ENCODE assay signal across 23 mouse cellular contexts in the genomic region with DNA sequence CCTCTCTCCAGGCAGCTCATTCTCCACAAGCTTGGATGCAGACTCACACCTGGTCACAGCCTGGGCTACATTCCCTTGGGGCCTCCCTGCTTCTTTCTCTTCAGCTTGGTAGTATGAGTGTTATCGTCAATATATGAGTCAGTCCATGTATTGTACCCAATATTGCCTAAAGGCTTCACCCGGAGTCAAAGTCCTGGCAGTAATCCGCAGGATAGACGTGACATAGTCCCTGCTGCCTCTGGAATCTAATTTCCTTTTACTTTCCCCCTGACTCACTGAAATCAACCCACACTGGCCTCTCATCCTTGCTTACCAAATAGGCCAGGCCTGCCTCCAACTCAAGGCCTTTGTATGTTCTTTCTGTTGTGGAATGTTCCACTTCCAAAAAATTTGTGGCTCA.
DNase-seq lines count a peak whose midpoint lies in the region; ATAC-seq and TF ChIP-seq lines count a peak whose summit lies in the region.
"Had no signal": no experiment of that assay in that cellular context is flagged by ENCODE, and none has a peak within 500 bp of the region (broad histone marks: within the 10 kb centered on the region; RNA-seq: fewer than 3 reads in every experiment).

No protein-coding gene starts in this region.

- H3K36me3 ChIP-seq in intestine, embryonic 16.5 days (ENCODE audit: control insufficient read depth, insufficient read depth, low read length) = no peaks in the 10 kb centered on the region
- H3K36me3 ChIP-seq in small intestine, adult 2 months (ENCODE audit: control insufficient read depth, insufficient read depth, low read length) = no peaks in the 10 kb centered on the region
- H3K36me3 ChIP-seq: forebrain, embryonic 10.5 days; hindbrain, embryonic 12.5 days; hindbrain, embryonic 15.5 days had no signal

- no peak overlapping the region for H3K9ac ChIP-seq in intestine, embryonic 16.5 days (ENCODE audit: low read depth, low read length)
- H3K9ac ChIP-seq: forebrain, embryonic 13.5 days; hindbrain, embryonic 12.5 days; hindbrain, embryonic 15.5 days had no signal

- no peak for TF ChIP-seq CTCF in small intestine, adult 2 months (IDR thresholded peaks at IDR 0.05; ENCODE audit: extremely low read depth, insufficient read length, insufficient replicate concordance, low read depth, low read length)

- no peaks in the 10 kb centered on the region for H3K9me3 ChIP-seq in intestine, embryonic 16.5 days (ENCODE audit: control insufficient read depth, low read length)
- H3K9me3 ChIP-seq: forebrain, embryonic 10.5 days; forebrain, embryonic 13.5 days; hindbrain, embryonic 12.5 days; hindbrain, embryonic 15.5 days had no signal

- WGBS in intestine, embryonic 16.5 days = 62% methylated on average over 4 of the region's 4 CpGs
- WGBS in small intestine, adult 2 months = 36% methylated on average over 4 of the region's 4 CpGs

- H3K27me3 ChIP-seq in intestine, embryonic 16.5 days (replicated peaks; ENCODE audit: control insufficient read depth, insufficient read depth, low read length) = no peaks in the 10 kb centered on the region
- H3K27me3 ChIP-seq in small intestine, adult 2 months (ENCODE audit: control insufficient read depth, insufficient read depth, low read length) = no peaks in the 10 kb centered on the region
- H3K27me3 ChIP-seq: forebrain, embryonic 13.5 days; hindbrain, embryonic 12.5 days; hindbrain, embryonic 15.5 days had no signal

- H3K4me3 ChIP-seq in intestine, embryonic 16.5 days (ENCODE audit: low read length) = no peak overlapping the region
- no peak overlapping the region for H3K4me3 ChIP-seq in small intestine, adult 2 months (ENCODE audit: low read depth, low read length)
- H3K4me3 ChIP-seq: forebrain, embryonic 10.5 days; forebrain, embryonic 13.5 days; hindbrain, embryonic 12.5 days; hindbrain, embryonic 15.5 days had no signal

- H3K4me1 ChIP-seq in intestine, embryonic 16.5 days (ENCODE audit: control insufficient read depth, insufficient read depth, low read length) = no peaks in the 10 kb centered on the region
- H3K4me1 ChIP-seq in small intestine, adult 2 months (ENCODE audit: control insufficient read depth, insufficient read depth, insufficient read length, low read length) = peaks cover 2% of the 10 kb centered on the region; the same call in 1 of the 2 replicates
- H3K4me1 ChIP-seq: forebrain, embryonic 10.5 days; forebrain, embryonic 13.5 days; hindbrain, embryonic 12.5 days; hindbrain, embryonic 15.5 days had no signal

- TF ChIP-seq POLR2A in small intestine, adult 2 months (IDR thresholded peaks at IDR 0.05; ENCODE audit: low read depth, low read length) = no peak

- ATAC-seq in intestine, embryonic 16.5 days = peak; percentile 96
- ATAC-seq: activated CD4-positive, CD25-positive, alpha-beta regulatory T cell, adult 4 months; CD4-positive, CD25-positive, alpha-beta regulatory T cell, adult 4 months; forebrain, embryonic 13.5 days; forebrain, embryonic 16.5 days had no signal

- peak; percentile 52 for DNase-seq in 3T3-L1 (ENCODE audit: low read depth, low spot score)
- peak; percentile 31 for DNase-seq in Muller cell, postnatal 12 days (ENCODE audit: inconsistent ontology term)
- DNase-seq in spleen, postnatal 14 days (ENCODE audit: low spot score in 2 of 2) = no peak
- no peak for DNase-seq in left cerebral cortex, adult 11 months (ENCODE audit: low spot score)
- no peak for DNase-seq in right cerebral cortex, postnatal 25 days
- no peak for DNase-seq in retina, embryonic 14.5 days (ENCODE audit: low spot score)
- DNase-seq: adrenal gland, adult 8-10 months; adrenal gland, postnatal 25 days; cerebellum, adult 18-20 months; cerebellum, adult 9-10 months; cerebellum, postnatal 14 days; gastrocnemius, postnatal 10 days; heart, adult 11 months had no signal

- H3K27ac ChIP-seq in intestine, embryonic 16.5 days (ENCODE audit: low read length) = no peak overlapping the region
- peak overlapping the region; percentile 47; the same call in 1 of the 2 replicates for H3K27ac ChIP-seq in small intestine, adult 2 months (ENCODE audit: insufficient read depth, low read depth, low read length)
- H3K27ac ChIP-seq: forebrain, embryonic 10.5 days; forebrain, embryonic 13.5 days; hindbrain, embryonic 12.5 days; hindbrain, embryonic 15.5 days had no signal

- H3K4me2 ChIP-seq in intestine, embryonic 16.5 days (ENCODE audit: low read depth, low read length) = no peak overlapping the region
- H3K4me2 ChIP-seq: forebrain, embryonic 13.5 days; heart, embryonic 11.5 days; hindbrain, embryonic 12.5 days; hindbrain, embryonic 15.5 days had no signal

Comparison
In these comparisons a context has a peak if more than half of its experiments do, and no peak if none do; other contexts are left out.
1. DNase-seq: peak in 3T3-L1 (single experiment) and Muller cell, postnatal 12 days (single experiment); none in spleen, postnatal 14 days (0 of 2), left cerebral cortex, adult 11 months (single experiment), right cerebral cortex, postnatal 25 days (single experiment) and retina, embryonic 14.5 days (single experiment).